Mouse (Mus musculus) lung, postnatal 0 days (tissue): ENCODE measurements around the gene Nat8f2.

Experiments used
- CTCF ChIP-seq: IDR thresholded peaks from 2 replicates; pipeline ENCODE4 v1.5.1; 2016; ENCODE audit warnings: antibody characterized with exemption, mild to moderate bottlenecking
- EP300 ChIP-seq: IDR thresholded peaks from 2 replicates; pipeline ENCODE4 v1.6.1; 2016; ENCODE audit warnings: antibody characterized with exemption, mild to moderate bottlenecking, control low read depth

DNA sequence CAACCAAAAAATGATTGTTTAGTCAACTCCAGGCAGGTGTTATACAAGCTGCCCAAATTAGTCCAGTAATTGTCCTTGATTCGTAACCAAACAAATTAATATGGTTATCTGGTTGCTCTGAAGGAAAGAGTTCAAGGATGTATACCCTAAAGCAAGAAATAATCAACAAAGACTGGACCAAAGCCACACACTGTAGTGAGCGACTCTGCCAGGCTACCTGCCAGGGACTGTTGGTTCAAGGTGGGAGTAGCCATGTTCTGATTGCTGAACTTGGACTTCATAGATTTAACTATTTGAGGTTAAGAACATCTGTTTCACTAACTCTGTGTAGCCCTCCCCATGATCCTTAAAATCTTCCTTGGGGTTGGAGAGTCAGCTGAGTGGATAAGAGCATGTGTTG, 5.8 kb downstream of the Nat8f2 start:
- no peak for TF ChIP-seq EP300
- TF ChIP-seq CTCF, result no peak
